Mouse (Mus musculus) megakaryocyte, embryonic 14.5 days (primary cell): ENCODE measurements around the gene Ccne1. TPM values are rescaled to one million over a fixed set of nuclear protein-coding genes. Genes with fewer than 3 reads are reported as not detected.
"Not testable (repeated sequence)": the region's sequence is repeated elsewhere in the genome, so short reads cannot be mapped to it uniquely, and the experiment has no call there.

Source experiments
- H3K27me3 ChIP-seq: replicated peaks from 2 replicates; pipeline ENCODE3; 2012; ENCODE audit warnings: inconsistent platforms
- H3K36me3 ChIP-seq: replicated peaks from 2 replicates; pipeline ENCODE3; 2012; ENCODE audit warnings: low read length, inconsistent platforms, mixed read lengths
- H3K4me1 ChIP-seq: 2 replicates; pipeline ENCODE4 v1.6.1; 2012; ENCODE audit warnings: inconsistent platforms
- H3K4me3 ChIP-seq: replicated peaks from 2 replicates; pipeline ENCODE3; 2012; ENCODE audit warnings: moderate library complexity, mild to moderate bottlenecking, inconsistent platforms
- H3K9me3 ChIP-seq: 2 replicates; pipeline ENCODE4 v1.6.1; 2012; ENCODE audit warnings: inconsistent platforms
- FLI1 ChIP-seq: IDR thresholded peaks from 2 replicates; pipeline ENCODE4 v1.6.1; 2012; ENCODE audit warnings: low read length, inconsistent platforms, mixed read lengths
- GATA1 ChIP-seq: IDR thresholded peaks from 3 replicates; pipeline ENCODE4 v1.6.1; 2012; ENCODE audit warnings: mixed read lengths, low read length, inconsistent platforms, borderline replicate concordance
- polyA plus RNA-seq: library from polyadenylated mRNA; stranded (reverse); fragments of >175 nt; gene quantifications from 2 replicates; pipeline ENCODE4 v1.2.3, GENCODE M21; 2012; ENCODE audit warnings: low replicate concordance; ENCODE audit not compliant: insufficient read depth

Gene Ccne1
- polyA plus RNA-seq, 1 experiment, result 5.8 TPM

GRCm38 (mm10) chr7:38129986-38130729, 22.8 kb upstream of the Ccne1 start:
- no peaks in the 10 kb centered on the region for H3K36me3 ChIP-seq
- H3K27me3 ChIP-seq, result peaks cover 12% of the 10 kb centered on the region
- TF ChIP-seq GATA1, result no peak
- no peaks in the 10 kb centered on the region for H3K9me3 ChIP-seq
- H3K4me1 ChIP-seq, result peaks cover 20% of the 10 kb centered on the region
- H3K4me3 ChIP-seq, result no peak overlapping the region

GRCm38 (mm10) chr7:38129491-38129890, 22.2 kb upstream of the Ccne1 start:
- Histone ChIP-seq H3K36me3 (no peaks in the 10 kb centered on the region), H3K9me3 (no peaks in the 10 kb centered on the region), H3K4me1 (peaks cover 18% of the 10 kb centered on the region), H3K27me3 (peaks cover 12% of the 10 kb centered on the region), H3K4me3 (no peak overlapping the region)
- TF ChIP-seq FLI1 (no peak), GATA1 (no peak)

- H3K4me1 ChIP-seq, result peaks cover 16% of the 10 kb centered on the region
- not testable (repeated sequence) for H3K9me3 ChIP-seq, H3K36me3 ChIP-seq, H3K4me3 ChIP-seq
- H3K27me3 ChIP-seq, result peaks cover 12% of the 10 kb centered on the region
These were observed 20.9 kb upstream of the Ccne1 start for GRCm38 (mm10) chr7:38128256-38128655.

- TF ChIP-seq GATA1 (no peak), FLI1 (no peak)
- Histone ChIP-seq H3K4me1 (peaks cover 12% of the 10 kb centered on the region), H3K9me3 (no peaks in the 10 kb centered on the region), H3K4me3 (no peak overlapping the region), H3K36me3 (no peaks in the 10 kb centered on the region), H3K27me3 (peaks cover 17% of the 10 kb centered on the region)
These were observed 18.3 kb upstream of the Ccne1 start for GRCm38 (mm10) chr7:38125565-38126159.

- not testable (repeated sequence) for H3K36me3 ChIP-seq, H3K9me3 ChIP-seq
- Histone ChIP-seq H3K4me3 (peak overlapping the region; percentile 6), H3K4me1 (peaks cover 15% of the 10 kb centered on the region), H3K27me3 (peaks cover 14% of the 10 kb centered on the region)
These were observed 16.8 kb upstream of the Ccne1 start for GRCm38 (mm10) chr7:38124164-38124563.

GRCm38 (mm10) chr7:38118594-38118993, 11.3 kb upstream of the Ccne1 start:
- Histone ChIP-seq H3K4me1 (peaks cover 5% of the 10 kb centered on the region), H3K27me3 (peaks cover 26% of the 10 kb centered on the region), H3K36me3 (no peaks in the 10 kb centered on the region), H3K4me3 (no peak overlapping the region), H3K9me3 (peaks cover 5% of the 10 kb centered on the region)
- TF ChIP-seq GATA1 (no peak), FLI1 (no peak)

- no peak for TF ChIP-seq GATA1
- no peak for TF ChIP-seq FLI1
- Histone ChIP-seq H3K36me3 (no peaks in the 10 kb centered on the region), H3K4me3 (no peak overlapping the region), H3K9me3 (no peaks in the 10 kb centered on the region), H3K27me3 (peaks cover 17% of the 10 kb centered on the region), H3K4me1 (peaks cover 22% of the 10 kb centered on the region)
These were observed 5.1 kb upstream of the Ccne1 start for GRCm38 (mm10) chr7:38112451-38112850.

GRCm38 (mm10) chr7:38111996-38112395, 4.7 kb upstream of the Ccne1 start:
- H3K4me3 ChIP-seq, result no peak overlapping the region
- TF ChIP-seq GATA1 (no peak), FLI1 (no peak)
- H3K9me3 ChIP-seq, result no peaks in the 10 kb centered on the region
- no peaks in the 10 kb centered on the region for H3K36me3 ChIP-seq
- H3K27me3 ChIP-seq, result peaks cover 17% of the 10 kb centered on the region
- peaks cover 23% of the 10 kb centered on the region for H3K4me1 ChIP-seq

- H3K4me1 ChIP-seq, result peaks cover 31% of the 10 kb centered on the region
- TF ChIP-seq FLI1 (no peak), GATA1 (no peak)
These were observed 912 bp upstream of the Ccne1 start for GRCm38 (mm10) chr7:38108260-38108632.

GRCm38 (mm10) chr7:38106711-38107311, 523 bp downstream of the Ccne1 start:
- TF ChIP-seq GATA1 (no peak), FLI1 (no peak)
- peaks cover 6% of the 10 kb centered on the region for H3K27me3 ChIP-seq
- H3K4me1 ChIP-seq, result peaks cover 28% of the 10 kb centered on the region
- H3K36me3 ChIP-seq, result peaks cover 18% of the 10 kb centered on the region
- peak overlapping the region; percentile 95 for H3K4me3 ChIP-seq
- no peaks in the 10 kb centered on the region for H3K9me3 ChIP-seq

More at GRCm38 (mm10) chr7:38108260-38108632, 912 bp upstream of the Ccne1 start:
- Histone ChIP-seq H3K9me3 (no peaks in the 10 kb centered on the region), H3K36me3 (peaks cover 8% of the 10 kb centered on the region), H3K4me3 (peak overlapping the region; percentile 95), H3K27me3 (peaks cover 6% of the 10 kb centered on the region)
